Mouse (Mus musculus) heart, embryonic 15.5 days (tissue): ENCODE results near the gene Tmem120b. TPM values are rescaled to one million over a fixed set of nuclear protein-coding genes. Genes with fewer than 3 reads are reported as not detected.

Source experiments
- ATAC-seq: fragments of 200-750 bp; cut with Nextera tagmentation; replicated peaks from 2 replicates; pipeline ENCODE4 v1.8.0; 2017; ENCODE audit warnings: low read depth, moderate TSS enrichment; ENCODE audit not compliant: insufficient number of reproducible peaks, insufficient read depth, low FRiP score
- H3K27ac ChIP-seq: fragments of 300-500 bp; sonication (generic); 2 replicates; pipeline ENCODE4 v1.5.1; 2015; ENCODE audit warnings: mild to moderate bottlenecking, inconsistent platforms
- H3K27me3 ChIP-seq: fragments of 300-500 bp; sonication (generic); 2 replicates; pipeline ENCODE4 v1.6.1; 2015; ENCODE audit warnings: inconsistent platforms
- H3K36me3 ChIP-seq: fragments of 300-500 bp; sonication (generic); 2 replicates; pipeline ENCODE4 v1.6.1; 2015; ENCODE audit warnings: mild to moderate bottlenecking, inconsistent platforms
- H3K4me1 ChIP-seq: fragments of 300-500 bp; sonication (generic); replicated peaks from 2 replicates; pipeline ENCODE4 v1.6.1; 2015; ENCODE audit warnings: inconsistent platforms
- H3K4me2 ChIP-seq: fragments of 300-500 bp; sonication (generic); 2 replicates; pipeline ENCODE4 v1.6.1; 2015; ENCODE audit warnings: inconsistent platforms, mild to moderate bottlenecking, moderate library complexity
- H3K4me3 ChIP-seq: fragments of 300-500 bp; sonication (generic); 2 replicates; pipeline ENCODE4 v1.5.1; 2015; ENCODE audit warnings: mild to moderate bottlenecking, inconsistent platforms
- H3K9ac ChIP-seq: fragments of 300-500 bp; sonication (generic); 2 replicates; pipeline ENCODE4 v1.6.1; 2015; ENCODE audit warnings: mild to moderate bottlenecking, inconsistent platforms
- H3K9me3 ChIP-seq: fragments of 300-500 bp; sonication (generic); replicated peaks from 2 replicates; pipeline ENCODE4 v1.6.1; 2016; ENCODE audit warnings: inconsistent platforms
- WGBS: fragments of 180-500 bp; shearing (Covaris S2); methylation state at CpG from one replicate; pipeline ENCODE4 v1.1.7; 2015; ENCODE audit warnings: mixed read lengths; 5-methylcytosine and 5-hydroxymethylcytosine counted together
- polyA plus RNA-seq: library from polyadenylated mRNA; unstranded; fragments of >200 nt; fragmentation: Nextera tagmentation; extraction: Ambion mirVana; gene quantifications from 2 replicates; pipeline ENCODE4 v1.2.1, GENCODE M21; 2015

Tmem120b gene
- polyA plus RNA-seq, 1 experiment from 2014 or later: 11.3 TPM

DNA sequence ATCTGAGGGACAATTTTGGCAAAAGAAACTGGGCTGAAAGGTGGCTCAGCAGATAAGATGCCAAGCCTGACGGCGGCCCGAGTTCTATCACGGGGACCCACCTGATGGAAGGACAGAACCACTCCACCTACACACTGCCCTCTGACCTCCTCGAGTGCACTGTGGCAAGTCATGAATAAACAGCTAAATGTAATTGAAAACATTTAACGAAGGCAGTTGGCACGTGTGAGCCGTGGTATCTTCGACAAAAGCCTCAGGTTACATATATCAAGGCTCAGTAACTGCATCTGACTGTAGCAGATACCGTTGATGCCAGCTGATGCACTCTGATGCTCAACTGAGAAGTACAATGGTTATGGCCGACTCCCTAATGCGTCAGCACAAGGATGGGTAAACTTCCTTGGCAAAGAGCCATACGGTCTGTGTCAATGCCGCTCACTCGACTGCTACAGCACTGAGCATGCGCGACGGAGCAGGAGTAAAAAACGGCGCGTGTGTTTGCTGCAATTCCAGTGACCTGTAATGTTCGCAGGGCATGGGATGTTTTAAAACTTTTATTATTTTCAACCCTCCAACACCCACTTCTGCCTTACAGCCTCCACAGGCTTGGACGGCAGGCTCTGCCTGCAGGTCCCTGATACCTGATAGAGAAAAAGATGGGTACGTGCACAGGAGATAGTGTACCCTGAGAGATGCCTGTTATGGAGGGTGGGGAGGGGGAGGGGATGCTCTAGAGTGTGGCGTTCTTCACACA, 26.2 kb downstream of the Tmem120b start:
- no peaks in the 10 kb centered on the region for H3K27me3 ChIP-seq
- WGBS: 79% methylated on average over 25 of the region's 25 CpGs
- ATAC-seq: no peak
- H3K4me1 ChIP-seq: no peaks in the 10 kb centered on the region
- H3K9me3 ChIP-seq: no peaks in the 10 kb centered on the region
- no peak overlapping the region for H3K4me3 ChIP-seq
- no peaks in the 10 kb centered on the region for H3K36me3 ChIP-seq
- H3K4me2 ChIP-seq: no peak overlapping the region
- no peak overlapping the region for H3K27ac ChIP-seq
- no peak overlapping the region for H3K9ac ChIP-seq

DNA sequence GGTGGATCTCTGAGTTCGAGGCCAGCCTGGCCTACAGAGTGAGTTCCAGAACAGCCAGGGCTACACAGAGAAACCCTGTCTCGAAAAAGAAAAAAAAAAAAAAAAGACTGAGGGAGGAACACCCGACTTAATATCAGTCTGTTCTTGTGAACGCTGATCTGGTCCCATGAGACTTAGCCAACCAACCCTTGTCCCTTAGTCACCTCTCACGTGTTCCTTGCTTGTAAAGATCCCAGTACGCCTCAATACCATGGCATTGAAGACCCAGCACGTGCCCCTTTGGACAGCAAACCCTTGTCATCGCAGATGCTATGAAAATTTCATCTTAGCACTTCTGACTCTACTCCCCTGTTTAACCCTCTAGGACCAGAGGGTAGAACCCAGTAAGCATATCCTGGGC, 28.1 kb downstream of the Tmem120b start:
- no peaks in the 10 kb centered on the region for H3K9me3 ChIP-seq
- H3K9ac ChIP-seq: no peak overlapping the region
- 85% methylated on average over 8 of the region's 8 CpGs for WGBS
- no peaks in the 10 kb centered on the region for H3K27me3 ChIP-seq
- H3K4me3 ChIP-seq: no peak overlapping the region
- no peak for ATAC-seq
- H3K36me3 ChIP-seq: no peaks in the 10 kb centered on the region
- H3K4me2 ChIP-seq: no peak overlapping the region
- no peaks in the 10 kb centered on the region for H3K4me1 ChIP-seq
- no peak overlapping the region for H3K27ac ChIP-seq

DNA sequence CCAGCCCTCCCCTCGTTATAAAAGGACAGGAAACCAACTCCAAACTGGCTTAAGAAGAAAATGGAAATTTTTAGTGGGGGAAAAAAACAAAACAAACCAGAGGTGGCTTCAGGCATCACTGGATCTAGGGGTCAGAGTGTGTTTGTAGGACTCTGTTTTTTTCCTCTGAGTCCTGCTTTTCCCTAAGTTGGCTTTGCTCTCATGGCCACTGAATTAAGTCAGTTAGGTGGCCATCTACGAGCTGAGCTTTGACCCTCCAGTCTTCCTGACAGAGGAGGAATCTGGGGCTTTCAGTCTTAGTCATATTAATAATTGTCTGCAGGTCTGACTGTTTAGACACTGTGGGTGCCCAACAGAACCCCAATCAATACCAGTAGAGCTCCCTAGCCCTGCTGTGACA, 30.3 kb downstream of the Tmem120b start:
- 84% methylated on average over 2 of the region's 2 CpGs for WGBS
- H3K4me1 ChIP-seq: peaks cover 10% of the 10 kb centered on the region
- no peak for ATAC-seq

GRCm38 (mm10) chr5:123102376-123102775, 34.2 kb downstream of the Tmem120b start:
- ATAC-seq: no peak
- Histone ChIP-seq H3K27me3 (no peaks in the 10 kb centered on the region), H3K4me2 (no peak overlapping the region), H3K27ac (no peak overlapping the region), H3K9ac (no peak overlapping the region), H3K36me3 (no peaks in the 10 kb centered on the region; the same call in 1 of the 2 replicates), H3K4me1 (peaks cover 27% of the 10 kb centered on the region), H3K9me3 (no peaks in the 10 kb centered on the region), H3K4me3 (no peak overlapping the region)
- WGBS: 59% methylated on average over 7 of the region's 7 CpGs

More for the DNA sequence above, 30.3 kb downstream of the Tmem120b start:
- Histone ChIP-seq H3K36me3 (no peaks in the 10 kb centered on the region), H3K9me3 (no peaks in the 10 kb centered on the region), H3K4me3 (no peak overlapping the region), H3K9ac (no peak overlapping the region), H3K27ac (no peak overlapping the region), H3K27me3 (no peaks in the 10 kb centered on the region), H3K4me2 (no peak overlapping the region)

DNA sequence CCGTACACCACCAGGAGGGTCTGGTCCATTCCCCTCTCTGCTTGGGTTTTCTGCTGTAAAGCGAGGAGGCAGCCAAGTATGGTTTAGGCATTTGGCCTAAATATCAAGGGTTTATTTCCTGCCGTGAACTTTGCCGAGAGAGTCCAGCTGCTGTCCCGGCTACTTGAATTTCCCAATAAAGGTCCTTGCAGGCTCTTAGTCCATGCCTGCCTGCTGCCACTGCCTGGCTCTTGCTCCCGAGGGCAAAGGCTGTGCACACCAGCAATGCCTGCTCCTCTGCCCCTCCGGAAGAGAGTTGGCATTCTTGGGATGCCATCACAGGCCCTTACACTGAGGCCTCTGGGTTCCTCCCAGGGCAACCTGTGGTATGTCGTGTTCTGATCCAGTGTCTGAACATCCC, 35.3 kb downstream of the Tmem120b start:
- peak overlapping the region; percentile 2; the same call in 1 of the 2 replicates for H3K27ac ChIP-seq
- no peak for ATAC-seq
- WGBS: 44% methylated on average over 8 of the region's 8 CpGs

DNA sequence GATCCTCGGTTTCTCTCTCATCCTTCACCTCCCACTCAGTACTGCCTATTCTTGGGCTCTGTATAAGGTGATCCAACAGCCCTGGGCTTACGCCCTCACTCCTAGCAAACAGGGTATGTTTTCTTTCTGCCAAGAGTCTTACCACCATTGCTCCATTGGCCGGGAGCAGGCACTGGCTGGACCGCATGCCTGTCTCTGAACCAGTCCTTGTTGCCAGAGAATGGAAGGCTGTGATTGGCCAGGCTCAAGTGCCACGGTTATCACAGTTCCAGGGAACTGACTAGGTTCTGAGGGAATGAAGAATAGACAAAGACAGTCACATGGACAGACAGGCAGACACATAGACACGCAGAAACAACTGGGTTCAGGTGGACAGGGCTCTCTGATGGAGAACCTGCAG, 36.6 kb downstream of the Tmem120b start:
- no peak overlapping the region for H3K4me3 ChIP-seq
- H3K27me3 ChIP-seq: no peaks in the 10 kb centered on the region
- H3K4me2 ChIP-seq: no peak overlapping the region
- no peak overlapping the region for H3K27ac ChIP-seq
- 56% methylated on average over 6 of the region's 6 CpGs for WGBS
- ATAC-seq: peak; percentile 56; the same call in 1 of the 2 replicates
- no peaks in the 10 kb centered on the region; the same call in 1 of the 2 replicates for H3K36me3 ChIP-seq
- no peak overlapping the region for H3K9ac ChIP-seq
- peaks cover 37% of the 10 kb centered on the region for H3K4me1 ChIP-seq
- H3K9me3 ChIP-seq: no peaks in the 10 kb centered on the region

More for the DNA sequence above, 35.3 kb downstream of the Tmem120b start:
- H3K4me1 ChIP-seq: peaks cover 27% of the 10 kb centered on the region
- no peak overlapping the region for H3K9ac ChIP-seq
- H3K4me3 ChIP-seq: no peak overlapping the region
- no peak overlapping the region for H3K4me2 ChIP-seq
- no peaks in the 10 kb centered on the region for H3K9me3 ChIP-seq
- no peaks in the 10 kb centered on the region for H3K27me3 ChIP-seq
- no peaks in the 10 kb centered on the region; the same call in 1 of the 2 replicates for H3K36me3 ChIP-seq

- Histone ChIP-seq H3K27ac (no peak overlapping the region), H3K4me2 (peak overlapping the region; percentile 47), H3K4me1 (peaks cover 24% of the 10 kb centered on the region), H3K36me3 (no peaks in the 10 kb centered on the region; the same call in 1 of the 2 replicates), H3K4me3 (0 out of 2 replicates have a peak overlapping the region, but pooled peaks have one; percentile 9), H3K27me3 (no peaks in the 10 kb centered on the region), H3K9ac (no peak overlapping the region), H3K9me3 (no peaks in the 10 kb centered on the region)
- ATAC-seq: no peak
- 33% methylated on average over 13 of the region's 13 CpGs for WGBS
Observed at GRCm38 (mm10) chr5:123109452-123110203, 41.4 kb downstream of the Tmem120b start.

GRCm38 (mm10) chr5:123110296-123110721, 42.1 kb downstream of the Tmem120b start:
- peaks cover 18% of the 10 kb centered on the region for H3K4me1 ChIP-seq
- H3K36me3 ChIP-seq: no peaks in the 10 kb centered on the region; the same call in 1 of the 2 replicates
- ATAC-seq: no peak
- no peak overlapping the region for H3K9ac ChIP-seq
- H3K9me3 ChIP-seq: no peaks in the 10 kb centered on the region
- H3K4me2 ChIP-seq: no peak overlapping the region
- H3K27me3 ChIP-seq: no peaks in the 10 kb centered on the region
- H3K27ac ChIP-seq: no peak overlapping the region
- WGBS: 71% methylated on average over 13 of the region's 13 CpGs
- H3K4me3 ChIP-seq: no peak overlapping the region

GRCm38 (mm10) chr5:123114109-123114508, 45.9 kb downstream of the Tmem120b start:
- 67% methylated on average over 11 of the region's 11 CpGs for WGBS
- H3K36me3 ChIP-seq: no peaks in the 10 kb centered on the region
- no peaks in the 10 kb centered on the region for H3K9me3 ChIP-seq
- no peak for ATAC-seq
- H3K4me2 ChIP-seq: no peak overlapping the region
- H3K27me3 ChIP-seq: no peaks in the 10 kb centered on the region
- no peak overlapping the region for H3K27ac ChIP-seq
- peaks cover 15% of the 10 kb centered on the region for H3K4me1 ChIP-seq
- no peak overlapping the region for H3K4me3 ChIP-seq
- H3K9ac ChIP-seq: no peak overlapping the region

DNA sequence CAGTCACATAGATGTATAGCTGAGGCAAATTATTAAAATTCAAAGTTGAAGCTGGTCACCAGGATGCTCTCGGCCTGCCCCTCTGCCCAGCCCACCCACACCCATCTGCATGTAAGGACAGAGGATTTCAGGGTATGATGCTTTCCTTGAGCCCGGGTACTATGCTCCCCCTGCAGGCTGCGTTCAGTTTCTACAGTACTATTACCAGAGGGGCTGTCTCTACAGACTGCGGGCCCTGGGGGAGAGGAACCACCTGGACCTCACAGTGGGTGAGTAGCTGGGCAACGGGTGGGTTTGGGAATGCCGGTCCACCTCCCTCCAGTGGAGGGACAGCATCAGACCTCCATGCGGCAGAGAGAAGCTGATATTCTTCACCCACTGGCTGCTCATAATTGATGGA, 46.7 kb downstream of the Tmem120b start:
- H3K4me1 ChIP-seq: peaks cover 8% of the 10 kb centered on the region
- no peak overlapping the region for H3K4me2 ChIP-seq
- H3K36me3 ChIP-seq: no peaks in the 10 kb centered on the region
- no peaks in the 10 kb centered on the region for H3K27me3 ChIP-seq
- no peak overlapping the region for H3K4me3 ChIP-seq
- H3K9me3 ChIP-seq: no peaks in the 10 kb centered on the region
- ATAC-seq: 0 out of 2 replicates have a peak, but pooled peaks have one; percentile 50
- 39% methylated on average over 7 of the region's 7 CpGs for WGBS
- H3K27ac ChIP-seq: no peak overlapping the region
- no peak overlapping the region for H3K9ac ChIP-seq

DNA sequence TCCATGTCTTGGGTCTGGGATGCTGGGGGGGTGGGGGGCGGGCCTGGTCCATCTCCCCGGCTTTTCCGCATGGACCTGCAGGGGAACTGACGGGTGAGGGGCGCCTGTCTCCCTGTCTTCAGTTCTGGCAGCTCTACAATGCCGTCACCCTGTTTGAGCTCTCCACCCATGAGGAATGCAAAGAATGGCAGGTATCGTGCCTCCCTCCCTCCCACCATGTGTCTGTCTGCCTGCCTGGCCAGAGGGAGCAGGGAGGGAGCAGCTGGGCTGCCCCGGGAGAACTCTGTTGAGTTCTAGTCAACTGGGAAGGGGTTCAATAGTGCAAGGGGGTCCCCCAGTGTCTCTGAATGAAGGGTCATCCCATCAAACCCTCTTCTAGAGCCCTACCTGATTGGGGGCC, 47.9 kb downstream of the Tmem120b start:
- H3K27ac ChIP-seq: no peak overlapping the region
- 0 out of 2 replicates have a peak, but pooled peaks have one; percentile 2 for ATAC-seq
- no peaks in the 10 kb centered on the region for H3K36me3 ChIP-seq
- no peak overlapping the region for H3K4me3 ChIP-seq
- H3K9ac ChIP-seq: no peak overlapping the region
- no peaks in the 10 kb centered on the region for H3K27me3 ChIP-seq
- no peaks in the 10 kb centered on the region for H3K9me3 ChIP-seq
- H3K4me1 ChIP-seq: no peaks in the 10 kb centered on the region
- H3K4me2 ChIP-seq: no peak overlapping the region
- 53% methylated on average over 8 of the region's 8 CpGs for WGBS
